Mouse (Mus musculus): ENCODE results near the gene Gsk3a. TPM values are rescaled to one million over a fixed set of nuclear protein-coding genes. Genes with fewer than 3 reads are reported as not detected.
A peak's percentile ranks its signal among the peaks of the same experiment; 100 is the strongest.

The Gsk3a gene
- polyA plus RNA-seq, 1 experiment = 87.1 TPM

DNA sequence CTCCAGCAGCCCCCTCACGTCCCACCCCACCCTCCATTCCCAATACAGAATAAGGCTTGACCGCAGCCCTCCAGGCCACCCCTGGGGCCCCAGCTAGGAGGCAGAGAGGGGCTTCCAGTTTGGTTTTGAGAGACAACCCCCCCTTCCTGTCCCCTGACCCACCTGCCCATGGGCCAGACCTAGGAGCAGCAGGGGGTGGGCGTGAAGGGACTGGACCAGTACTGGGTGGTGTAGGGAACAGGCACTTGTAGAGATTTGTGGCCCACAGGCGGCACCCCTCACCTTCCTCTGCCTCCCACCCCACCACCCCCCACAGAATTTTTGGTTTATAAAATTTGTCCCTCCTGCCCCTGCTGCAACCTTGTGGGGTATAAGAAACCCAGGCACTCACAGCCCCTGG lies 5.7 kb upstream of the Gsk3a start:
- TF ChIP-seq CTCF (IDR thresholded peaks at IDR 0.05; ENCODE audit: low read depth, low read length) (no peak), POLR2A (IDR thresholded peaks at IDR 0.05; ENCODE audit: borderline replicate concordance, low read depth, low read length) (no peak)
- no peak overlapping the region for H3K27ac ChIP-seq (ENCODE audit: insufficient read depth, low read depth, low read length)
- H3K4me1 ChIP-seq (ENCODE audit: control insufficient read depth, insufficient read depth, low read length) = peaks cover 19% of the 10 kb centered on the region
- H3K4me3 ChIP-seq (ENCODE audit: insufficient read depth, low read length) = no peak overlapping the region

DNA sequence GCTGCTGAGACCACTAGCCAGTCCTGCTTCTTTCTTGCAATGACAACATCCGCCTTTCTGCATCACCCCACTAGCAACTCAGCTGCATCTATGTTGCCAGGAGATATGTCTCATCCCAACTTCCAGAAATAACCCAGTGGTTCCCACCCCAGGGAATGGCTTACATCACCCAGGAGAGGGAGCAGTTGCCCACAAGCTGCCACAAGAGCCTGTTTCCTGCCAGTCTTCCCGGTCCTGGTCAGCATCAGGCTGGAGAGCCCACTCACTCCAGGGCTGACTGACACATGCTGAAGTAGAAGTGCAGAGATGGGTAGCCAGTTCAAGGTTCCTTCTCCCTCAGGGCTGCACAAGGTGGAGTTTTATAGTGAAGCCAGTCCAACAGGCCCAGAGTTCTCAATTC lies 3.4 kb upstream of the Gsk3a start:
- Histone ChIP-seq H3K4me3 (ENCODE audit: insufficient read depth, low read length) (no peak overlapping the region), H3K27ac (ENCODE audit: insufficient read depth, low read depth, low read length) (no peak overlapping the region), H3K4me1 (ENCODE audit: control insufficient read depth, insufficient read depth, low read length) (peaks cover 6% of the 10 kb centered on the region)
- TF ChIP-seq POLR2A (IDR thresholded peaks at IDR 0.05; ENCODE audit: borderline replicate concordance, low read depth, low read length) = no peak

DNA sequence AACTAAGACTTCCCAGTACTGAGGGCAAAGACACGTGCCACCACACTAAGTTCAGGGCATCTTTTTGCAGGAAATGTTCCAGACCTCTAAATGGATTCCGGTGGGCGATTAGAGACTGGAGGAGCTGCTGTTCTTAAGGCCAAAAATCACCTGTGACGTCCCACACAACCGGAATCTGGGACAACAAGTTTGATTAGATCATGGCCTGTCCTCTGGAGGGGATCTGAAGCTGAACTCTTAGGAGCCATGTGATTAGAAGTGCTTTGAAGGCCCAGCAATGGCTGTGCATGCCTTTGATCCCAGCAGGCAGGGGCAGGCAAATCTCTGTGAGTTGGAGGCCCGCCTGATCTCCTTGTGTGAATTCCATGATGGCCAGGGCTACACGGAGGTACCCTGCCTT lies 3.0 kb upstream of the Gsk3a start:
- no peak for TF ChIP-seq CTCF (IDR thresholded peaks at IDR 0.05; ENCODE audit: low read depth, low read length)
- TF ChIP-seq POLR2A (IDR thresholded peaks at IDR 0.05; ENCODE audit: borderline replicate concordance, low read depth, low read length) = no peak
- H3K4me1 ChIP-seq (ENCODE audit: control insufficient read depth, insufficient read depth, low read length) = peaks cover 7% of the 10 kb centered on the region
- H3K27ac ChIP-seq (ENCODE audit: insufficient read depth, low read depth, low read length) = no peak overlapping the region
- no peak overlapping the region for H3K4me3 ChIP-seq (ENCODE audit: insufficient read depth, low read length)

DNA sequence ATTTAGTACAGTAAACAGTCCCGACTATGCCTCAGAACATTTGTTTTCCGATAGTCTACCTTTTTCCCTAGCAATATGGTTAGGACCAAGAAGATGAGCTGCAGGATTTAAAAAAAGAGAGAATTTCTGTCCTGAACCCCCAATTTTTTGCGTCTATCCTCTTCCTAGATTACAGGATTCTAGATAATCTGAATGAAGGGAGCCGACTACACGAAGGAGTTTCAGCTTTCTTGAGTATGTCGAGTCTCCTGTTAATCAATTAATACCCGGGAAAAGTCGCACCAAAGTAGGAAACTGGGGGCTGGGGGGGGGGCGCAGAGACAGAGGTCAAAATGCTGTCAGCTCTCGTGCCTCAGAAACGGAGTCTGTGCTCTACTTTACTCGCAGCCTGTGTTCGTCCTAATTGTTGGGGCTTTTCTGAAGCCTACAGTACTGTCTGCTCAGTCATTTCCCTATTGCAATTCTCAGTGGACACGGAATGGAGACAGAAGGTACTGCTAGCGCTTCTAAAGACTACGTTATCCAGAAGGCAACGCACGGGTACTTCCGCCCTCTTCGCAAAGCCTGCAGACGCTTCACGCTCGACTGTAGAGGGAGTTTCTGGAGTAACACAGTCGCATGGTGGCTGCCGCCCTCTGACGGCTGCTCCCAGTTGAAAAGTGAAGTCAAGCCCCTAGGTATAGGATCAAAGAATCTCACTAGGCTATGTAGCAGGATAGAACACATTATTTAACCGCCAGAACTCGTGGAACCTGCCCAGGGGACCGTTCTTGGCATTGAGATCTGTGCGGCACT lies 1.4 kb upstream of the Gsk3a start:
- TF ChIP-seq CTCF (IDR thresholded peaks at IDR 0.05; ENCODE audit: low read depth, low read length) (peak; percentile 60), POLR2A (IDR thresholded peaks at IDR 0.05; ENCODE audit: borderline replicate concordance, low read depth, low read length) (0 out of 2 replicates have a peak, but pooled peaks have one; percentile 10)
- H3K27ac ChIP-seq (ENCODE audit: insufficient read depth, low read depth, low read length) = peak overlapping the region; percentile 81
- peak overlapping the region; percentile 65 for H3K4me3 ChIP-seq (ENCODE audit: insufficient read depth, low read length)
- H3K4me1 ChIP-seq (ENCODE audit: control insufficient read depth, insufficient read depth, low read length) = peaks cover 12% of the 10 kb centered on the region

DNA sequence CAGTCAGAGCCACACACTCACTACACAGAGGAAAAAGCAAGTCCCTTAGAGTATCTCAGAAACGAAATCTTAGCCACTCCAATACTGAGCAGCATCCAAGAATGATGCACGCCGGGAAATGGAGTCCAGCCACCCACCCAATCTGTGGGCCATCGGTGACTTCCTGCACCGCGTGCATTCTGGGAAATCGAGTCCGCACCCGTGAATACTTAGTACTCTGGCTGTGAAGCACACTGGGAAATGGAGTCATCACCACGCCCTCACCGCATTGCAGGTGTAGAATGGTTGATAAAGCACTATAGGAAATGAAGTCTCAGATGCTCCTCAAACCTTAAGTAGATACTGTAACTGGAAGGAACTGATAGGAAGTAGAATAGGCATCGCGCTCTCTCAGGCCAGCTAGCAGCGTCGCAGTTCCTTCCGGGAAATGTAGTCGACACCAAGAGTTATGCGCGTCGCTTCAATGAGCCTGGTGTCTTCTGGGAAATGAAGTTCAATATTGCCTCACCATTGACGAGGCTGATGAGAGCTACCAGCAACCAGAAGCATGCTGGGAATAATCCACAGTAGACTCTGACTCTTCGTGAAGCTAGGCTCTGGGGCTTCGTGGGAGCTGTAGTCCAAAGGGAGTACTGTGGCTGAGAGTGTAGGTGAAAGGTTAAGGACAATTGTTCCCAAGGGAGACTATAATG lies 510 bp upstream of the Gsk3a start:
- H3K27ac ChIP-seq (ENCODE audit: insufficient read depth, low read depth, low read length) = peak overlapping the region; percentile 81
- TF ChIP-seq CTCF (IDR thresholded peaks at IDR 0.05; ENCODE audit: low read depth, low read length) (no peak), POLR2A (IDR thresholded peaks at IDR 0.05; ENCODE audit: borderline replicate concordance, low read depth, low read length) (no peak)
- H3K4me3 ChIP-seq (ENCODE audit: insufficient read depth, low read length) = peak overlapping the region; percentile 65
- H3K4me1 ChIP-seq (ENCODE audit: control insufficient read depth, insufficient read depth, low read length) = peaks cover 12% of the 10 kb centered on the region

DNA sequence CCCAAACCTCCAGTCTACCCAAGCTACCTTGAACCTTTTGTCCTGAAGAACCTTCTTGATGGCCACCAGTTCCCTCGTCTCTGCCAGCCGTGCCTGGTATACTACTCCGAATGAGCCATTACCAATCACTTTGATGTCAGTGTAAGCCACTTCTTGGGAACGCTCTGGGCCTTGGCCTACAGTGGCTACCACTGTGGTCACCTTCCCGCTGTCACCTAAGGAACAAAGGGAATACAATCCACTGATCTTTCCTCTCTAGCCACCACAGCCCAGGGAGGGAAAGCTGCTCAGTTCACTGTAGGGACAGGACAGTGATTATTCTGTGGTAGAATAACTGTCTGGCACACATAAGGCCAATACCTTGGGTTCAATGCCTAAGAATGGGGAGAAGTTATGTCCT lies 2.1 kb downstream of the Gsk3a start:
- Histone ChIP-seq H3K4me1 (ENCODE audit: control insufficient read depth, insufficient read depth, low read length) (peaks cover 12% of the 10 kb centered on the region), H3K27ac (ENCODE audit: insufficient read depth, low read depth, low read length) (no peak overlapping the region), H3K4me3 (ENCODE audit: insufficient read depth, low read length) (no peak overlapping the region)
- TF ChIP-seq POLR2A (IDR thresholded peaks at IDR 0.05; ENCODE audit: borderline replicate concordance, low read depth, low read length) (no peak), CTCF (IDR thresholded peaks at IDR 0.05; ENCODE audit: low read depth, low read length) (no peak)

DNA sequence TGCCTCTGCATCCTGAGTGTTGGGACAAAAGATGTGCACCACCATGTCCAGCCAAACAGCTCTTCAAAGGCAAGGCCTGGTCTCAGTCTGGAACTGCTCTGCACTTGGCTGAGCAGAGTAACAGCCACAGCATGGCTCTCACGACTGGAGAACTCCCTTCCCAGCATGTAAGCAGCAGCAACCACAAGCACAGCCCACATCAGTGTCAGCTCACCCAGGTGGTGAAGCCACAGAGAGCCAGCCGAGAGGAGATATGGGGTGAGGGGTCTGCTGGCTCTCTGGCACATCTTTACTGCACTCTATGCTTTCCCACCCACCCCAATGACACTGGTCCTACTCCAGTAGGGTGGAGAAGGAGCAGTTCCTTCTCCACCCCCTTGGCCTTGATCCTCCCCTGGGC lies 4.6 kb downstream of the Gsk3a start:
- peaks cover 12% of the 10 kb centered on the region for H3K4me1 ChIP-seq (ENCODE audit: control insufficient read depth, insufficient read depth, low read length)
- no peak overlapping the region for H3K27ac ChIP-seq (ENCODE audit: insufficient read depth, low read depth, low read length)
- TF ChIP-seq POLR2A (IDR thresholded peaks at IDR 0.05; ENCODE audit: borderline replicate concordance, low read depth, low read length) (no peak), CTCF (IDR thresholded peaks at IDR 0.05; ENCODE audit: low read depth, low read length) (no peak)
- no peak overlapping the region for H3K4me3 ChIP-seq (ENCODE audit: insufficient read depth, low read length)

DNA sequence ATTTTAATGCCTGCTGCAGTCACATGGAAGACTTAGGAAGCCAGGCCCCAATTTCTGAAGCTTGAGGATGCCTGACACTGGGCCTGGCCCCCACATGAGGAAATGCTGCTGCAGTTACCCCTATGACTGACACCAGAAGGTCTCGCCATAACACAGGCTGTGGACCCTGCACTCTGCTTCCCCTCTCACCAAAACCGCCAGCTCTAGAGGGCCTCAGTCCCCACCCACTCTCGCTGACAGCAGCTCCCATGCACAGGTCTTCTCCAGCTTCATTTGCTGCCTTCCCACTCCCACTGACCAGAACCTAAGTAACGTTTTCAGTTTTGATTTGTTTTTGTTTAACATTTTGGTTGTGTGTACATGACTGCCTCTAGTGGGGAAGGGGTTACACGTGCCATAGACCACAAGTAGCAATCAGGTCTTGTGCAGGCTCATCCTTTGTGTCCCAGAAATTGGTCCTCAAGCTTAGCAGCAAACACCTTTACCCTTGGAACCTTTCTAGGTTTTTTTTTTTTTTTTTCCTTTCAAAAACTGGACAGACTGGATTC lies 5.5 kb downstream of the Gsk3a start:
- TF ChIP-seq CTCF (IDR thresholded peaks at IDR 0.05; ENCODE audit: low read depth, low read length) (no peak), POLR2A (IDR thresholded peaks at IDR 0.05; ENCODE audit: borderline replicate concordance, low read depth, low read length) (no peak)
- H3K4me3 ChIP-seq (ENCODE audit: insufficient read depth, low read length) = no peak overlapping the region
- no peak overlapping the region for H3K27ac ChIP-seq (ENCODE audit: insufficient read depth, low read depth, low read length)
- peaks cover 12% of the 10 kb centered on the region for H3K4me1 ChIP-seq (ENCODE audit: control insufficient read depth, insufficient read depth, low read length)

DNA sequence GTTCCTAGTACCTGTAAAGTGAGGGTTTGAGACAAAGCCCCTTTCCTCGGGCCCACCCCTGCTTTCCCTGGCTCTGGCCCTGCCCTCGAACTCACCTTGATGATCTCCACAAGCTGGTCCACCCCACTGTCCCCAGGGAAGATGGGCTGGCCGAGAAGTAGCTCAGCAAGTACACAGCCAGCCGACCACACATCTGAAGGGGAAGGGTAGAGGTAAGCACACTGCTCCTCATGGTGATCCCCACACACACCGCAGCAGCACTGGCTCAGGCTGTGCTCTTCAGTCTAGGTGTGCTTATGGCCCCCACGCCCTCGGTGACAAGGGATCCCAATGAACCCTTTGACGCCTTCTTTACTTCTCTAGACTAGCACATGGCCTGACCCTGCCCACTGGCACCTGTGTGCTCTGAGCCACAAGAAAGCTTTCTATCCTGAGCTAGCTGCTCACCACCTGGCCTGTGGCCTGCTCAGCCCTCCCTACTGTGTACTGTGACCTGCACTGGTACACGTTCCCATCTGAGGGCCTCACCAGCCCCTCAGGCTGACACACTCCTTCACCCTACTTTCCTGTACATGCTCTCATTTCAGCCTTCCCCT lies 6.9 kb downstream of the Gsk3a start:
- TF ChIP-seq CTCF (IDR thresholded peaks at IDR 0.05; ENCODE audit: low read depth, low read length) = no peak
- H3K27ac ChIP-seq (ENCODE audit: insufficient read depth, low read depth, low read length) = no peak overlapping the region
- H3K4me1 ChIP-seq (ENCODE audit: control insufficient read depth, insufficient read depth, low read length) = peaks cover 7% of the 10 kb centered on the region
- H3K4me3 ChIP-seq (ENCODE audit: insufficient read depth, low read length) = no peak overlapping the region
